Mouse (Mus musculus): ENCODE measurements around the gene 4932438H23Rik.

GRCm38 (mm10) chr16:91042640-91043039, 52.3 kb downstream of the 4932438H23Rik start:
- TF ChIP-seq GATA1 (IDR thresholded peaks at IDR 0.05; ENCODE audit: borderline replicate concordance, low read length) (no peak), CTCF (IDR thresholded peaks at IDR 0.05; ENCODE audit: low read depth, low read length) (no peak), GATA2 (IDR thresholded peaks at IDR 0.05; ENCODE audit: borderline replicate concordance, low read depth, low read length) (no peak), POLR2AphosphoS5 (IDR thresholded peaks at IDR 0.05; ENCODE audit: insufficient replicate concordance, low read depth, low read length) (no peak), TAL1 (conservative IDR thresholded peaks at IDR 0.05; ENCODE audit: low read depth, low read length) (no peak)
